Mouse (Mus musculus) stomach, embryonic 15.5 days (tissue): ENCODE measurements around the gene Spns2. TPM values are rescaled to one million over a fixed set of nuclear protein-coding genes. Genes with fewer than 3 reads are reported as not detected.

Experiments used
- ATAC-seq: fragments of 200-750 bp; cut with Nextera tagmentation; 2 replicates; pipeline ENCODE4 v1.8.0; 2017; ENCODE audit warnings: low read depth, moderate number of reproducible peaks, moderate TSS enrichment; ENCODE audit not compliant: insufficient read depth, low FRiP score
- H3K27ac ChIP-seq: fragments of 300-500 bp; sonication (generic); 2 replicates; pipeline ENCODE4 v1.5.1; 2015; ENCODE audit warnings: mild to moderate bottlenecking, inconsistent platforms
- H3K27me3 ChIP-seq: fragments of 300-500 bp; sonication (generic); replicated peaks from 2 replicates; pipeline ENCODE4 v1.6.1; 2015; ENCODE audit warnings: inconsistent platforms
- H3K36me3 ChIP-seq: fragments of 300-500 bp; sonication (generic); 2 replicates; pipeline ENCODE4 v1.6.1; 2015; ENCODE audit warnings: inconsistent platforms
- H3K4me1 ChIP-seq: fragments of 300-500 bp; sonication (generic); 2 replicates; pipeline ENCODE4 v1.6.1; 2015; ENCODE audit warnings: inconsistent platforms
- H3K4me2 ChIP-seq: fragments of 300-500 bp; sonication (generic); 2 replicates; pipeline ENCODE4 v1.6.1; 2015; ENCODE audit warnings: mild to moderate bottlenecking, inconsistent platforms
- H3K4me3 ChIP-seq: fragments of 300-500 bp; sonication (generic); replicated peaks from 2 replicates; pipeline ENCODE4 v1.5.1; 2015; ENCODE audit warnings: inconsistent platforms
- H3K9ac ChIP-seq: fragments of 300-500 bp; sonication (generic); 2 replicates; pipeline ENCODE4 v1.6.1; 2015; ENCODE audit warnings: inconsistent platforms
- H3K9me3 ChIP-seq: fragments of 300-500 bp; sonication (generic); 2 replicates; pipeline ENCODE4 v1.6.1; 2016; ENCODE audit warnings: inconsistent platforms
- WGBS: fragments of 180-500 bp; shearing (Covaris S2); methylation state at CpG from one replicate; pipeline ENCODE4 v1.1.7; 2015; 5-methylcytosine and 5-hydroxymethylcytosine counted together
- polyA plus RNA-seq: library from polyadenylated mRNA; unstranded; fragments of >200 nt; fragmentation: Nextera tagmentation; extraction: Ambion mirVana; gene quantifications from 2 replicates; pipeline ENCODE4 v1.2.1, GENCODE M21; 2015

Gene Spns2
- polyA plus RNA-seq, 1 experiment from 2014 or later, result 6.0 TPM

- WGBS, result 64% methylated on average over 3 of the region's 3 CpGs
Observed at GRCm38 (mm10) chr11:72519895-72520294, 30.2 kb upstream of the Spns2 start.

DNA sequence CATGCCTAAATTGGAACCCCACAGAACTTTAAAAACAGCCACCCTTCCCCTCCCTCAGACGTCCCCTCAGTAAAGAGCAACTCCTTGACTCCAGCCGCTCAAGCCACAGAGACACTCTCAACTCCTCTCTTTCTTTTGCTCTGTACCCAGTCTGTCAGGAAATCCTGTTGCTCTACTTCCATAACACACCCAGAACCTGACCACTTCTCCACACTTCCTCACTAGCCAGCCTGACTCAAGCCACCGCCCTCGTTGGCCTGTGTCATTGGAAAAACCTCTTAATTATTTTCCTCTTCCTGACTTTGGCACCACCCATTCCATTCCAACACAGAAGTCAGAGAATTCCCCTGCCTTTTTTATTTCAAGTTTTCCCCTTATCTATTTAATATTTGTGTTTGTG lies 29.5 kb upstream of the Spns2 start:
- no peaks in the 10 kb centered on the region for H3K27me3 ChIP-seq
- H3K36me3 ChIP-seq, result no peaks in the 10 kb centered on the region
- H3K4me2 ChIP-seq, result no peak overlapping the region
- H3K4me3 ChIP-seq, result no peak overlapping the region
- 0 out of 2 replicates have a peak, but pooled peaks cover 4% of the 10 kb centered on the region for H3K4me1 ChIP-seq
- H3K9ac ChIP-seq, result no peak overlapping the region
- H3K27ac ChIP-seq, result no peak overlapping the region
- ATAC-seq, result no peak
- 74% methylated on average over 4 of the region's 4 CpGs for WGBS
- no peaks in the 10 kb centered on the region for H3K9me3 ChIP-seq

More at GRCm38 (mm10) chr11:72519895-72520294, 30.2 kb upstream of the Spns2 start:
- ATAC-seq, result no peak
- 0 out of 2 replicates have a peak, but pooled peaks cover 4% of the 10 kb centered on the region for H3K4me1 ChIP-seq
- H3K27me3 ChIP-seq, result no peaks in the 10 kb centered on the region
- H3K4me2 ChIP-seq, result no peak overlapping the region
- no peak overlapping the region for H3K4me3 ChIP-seq
- H3K36me3 ChIP-seq, result no peaks in the 10 kb centered on the region
- H3K9ac ChIP-seq, result no peak overlapping the region
- H3K9me3 ChIP-seq, result no peaks in the 10 kb centered on the region
- no peak overlapping the region for H3K27ac ChIP-seq

DNA sequence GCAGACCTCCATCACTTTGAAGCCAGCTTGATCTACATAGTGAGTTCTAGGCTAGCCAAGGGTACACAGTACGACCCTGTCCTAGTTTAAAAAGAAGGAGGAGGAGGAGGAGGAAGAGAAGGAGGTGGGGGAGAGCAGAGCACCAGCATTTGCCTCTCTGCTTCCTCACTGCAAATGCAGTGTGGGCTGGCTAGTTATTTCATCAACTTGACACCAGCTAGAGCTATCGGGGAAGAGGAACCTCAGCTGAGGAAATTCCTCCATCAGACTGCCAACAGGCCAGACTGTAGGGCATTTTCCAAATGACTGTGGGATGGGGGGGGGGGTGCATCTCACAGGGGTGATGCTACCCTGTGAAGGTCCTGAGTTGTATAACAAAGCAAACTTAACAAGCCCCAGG lies 28.7 kb upstream of the Spns2 start:
- H3K9ac ChIP-seq, result no peak overlapping the region
- 51% methylated on average over 2 of the region's 2 CpGs for WGBS
- no peak for ATAC-seq
- H3K36me3 ChIP-seq, result no peaks in the 10 kb centered on the region
- H3K4me1 ChIP-seq, result 0 out of 2 replicates have a peak, but pooled peaks cover 4% of the 10 kb centered on the region
- H3K27me3 ChIP-seq, result no peaks in the 10 kb centered on the region
- H3K4me3 ChIP-seq, result no peak overlapping the region
- H3K4me2 ChIP-seq, result no peak overlapping the region
- H3K9me3 ChIP-seq, result no peaks in the 10 kb centered on the region
- H3K27ac ChIP-seq, result no peak overlapping the region

DNA sequence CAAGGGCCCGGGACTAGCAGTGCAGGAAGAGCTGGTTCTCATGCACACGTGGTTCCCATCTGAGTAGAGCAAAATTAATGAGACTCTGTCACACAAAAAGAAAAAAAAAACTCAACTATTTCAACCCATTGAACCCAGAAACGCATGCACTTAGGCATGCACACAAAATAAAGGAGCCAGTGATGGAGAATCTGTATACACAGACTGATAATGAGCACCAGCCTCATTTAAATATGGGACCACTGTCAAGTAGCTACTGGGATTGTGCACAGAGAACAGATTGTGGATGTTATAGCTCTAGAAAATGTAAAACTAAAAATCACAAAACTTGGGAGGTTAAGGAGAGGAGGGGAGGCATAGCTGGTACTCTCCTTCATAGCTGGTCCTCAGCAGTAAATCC lies 25.3 kb upstream of the Spns2 start:
- no peak overlapping the region for H3K27ac ChIP-seq
- H3K9ac ChIP-seq, result no peak overlapping the region
- H3K9me3 ChIP-seq, result no peaks in the 10 kb centered on the region
- H3K4me1 ChIP-seq, result no peaks in the 10 kb centered on the region
- no peak overlapping the region for H3K4me3 ChIP-seq
- H3K27me3 ChIP-seq, result no peaks in the 10 kb centered on the region
- no peak for ATAC-seq
- no peak overlapping the region for H3K4me2 ChIP-seq
- H3K36me3 ChIP-seq, result no peaks in the 10 kb centered on the region
- 54% methylated on average over 3 of the region's 3 CpGs for WGBS

DNA sequence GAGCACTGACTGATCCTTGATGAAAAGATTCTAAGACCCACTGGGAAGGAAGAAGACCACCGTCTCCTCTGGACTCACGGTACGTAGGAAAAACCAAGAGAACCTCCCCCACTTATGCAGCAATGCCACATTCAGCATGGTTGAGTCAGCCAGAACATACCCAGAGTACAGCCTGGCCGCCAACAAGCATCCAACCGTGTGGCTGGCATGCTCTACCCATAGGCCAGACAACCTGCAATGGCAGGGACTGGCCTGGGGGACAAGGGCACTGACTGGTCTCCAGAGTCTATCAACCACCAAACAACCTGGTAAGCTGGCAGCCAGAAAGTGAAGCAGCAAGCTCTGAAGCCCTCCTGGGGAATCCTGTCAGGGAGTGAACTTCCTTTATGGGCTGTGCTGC lies 18.9 kb upstream of the Spns2 start:
- Histone ChIP-seq H3K4me3 (no peak overlapping the region), H3K27me3 (no peaks in the 10 kb centered on the region), H3K4me2 (no peak overlapping the region), H3K9ac (no peak overlapping the region), H3K4me1 (no peaks in the 10 kb centered on the region; the same call in 1 of the 2 replicates), H3K9me3 (no peaks in the 10 kb centered on the region), H3K27ac (no peak overlapping the region), H3K36me3 (no peaks in the 10 kb centered on the region)
- no peak for ATAC-seq
- 86% methylated on average over 5 of the region's 5 CpGs for WGBS

DNA sequence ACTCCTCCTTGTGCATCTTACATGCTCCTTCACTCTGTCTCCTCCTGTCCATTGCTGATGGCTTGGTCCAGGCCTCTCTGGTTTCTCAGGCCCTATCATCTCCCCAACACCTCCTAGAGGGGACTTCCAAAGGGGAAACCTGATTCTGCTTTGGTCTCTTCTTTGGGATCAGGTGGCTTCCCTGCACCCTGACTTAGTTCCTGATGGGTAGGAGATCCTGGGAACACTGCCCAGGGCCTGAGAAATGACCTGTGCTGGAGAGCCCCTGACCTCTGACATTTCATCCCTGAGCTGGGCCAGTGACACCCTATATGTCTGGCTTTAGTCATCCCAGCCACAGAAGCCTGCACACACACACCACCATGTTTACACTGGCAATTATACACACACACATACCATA lies 17.9 kb upstream of the Spns2 start:
- H3K36me3 ChIP-seq, result no peaks in the 10 kb centered on the region
- no peak overlapping the region for H3K9ac ChIP-seq
- no peak overlapping the region for H3K27ac ChIP-seq
- peaks cover 3% of the 10 kb centered on the region; the same call in 1 of the 2 replicates for H3K4me1 ChIP-seq
- H3K27me3 ChIP-seq, result no peaks in the 10 kb centered on the region
- ATAC-seq, result no peak
- H3K4me2 ChIP-seq, result no peak overlapping the region
- no peaks in the 10 kb centered on the region for H3K9me3 ChIP-seq
- H3K4me3 ChIP-seq, result no peak overlapping the region

GRCm38 (mm10) chr11:72504016-72504797 lies 14.5 kb upstream of the Spns2 start:
- Histone ChIP-seq H3K4me2 (no peak overlapping the region), H3K9ac (no peak overlapping the region), H3K36me3 (no peaks in the 10 kb centered on the region), H3K4me1 (peaks cover 6% of the 10 kb centered on the region; the same call in 1 of the 2 replicates), H3K9me3 (no peaks in the 10 kb centered on the region), H3K4me3 (no peak overlapping the region), H3K27ac (0 out of 2 replicates have a peak overlapping the region, but pooled peaks have one; percentile 35), H3K27me3 (no peaks in the 10 kb centered on the region)
- peak; percentile 60 for ATAC-seq
- WGBS, result 57% methylated on average over 10 of the region's 10 CpGs

GRCm38 (mm10) chr11:72503501-72503921 lies 13.8 kb upstream of the Spns2 start:
- Histone ChIP-seq H3K4me3 (no peak overlapping the region), H3K9me3 (no peaks in the 10 kb centered on the region), H3K27me3 (no peaks in the 10 kb centered on the region), H3K36me3 (no peaks in the 10 kb centered on the region), H3K4me2 (no peak overlapping the region), H3K9ac (no peak overlapping the region), H3K27ac (no peak overlapping the region), H3K4me1 (peaks cover 6% of the 10 kb centered on the region; the same call in 1 of the 2 replicates)
- no peak for ATAC-seq
- 54% methylated on average over 5 of the region's 5 CpGs for WGBS

GRCm38 (mm10) chr11:72502236-72502635 lies 12.5 kb upstream of the Spns2 start:
- Histone ChIP-seq H3K36me3 (no peaks in the 10 kb centered on the region), H3K9me3 (no peaks in the 10 kb centered on the region), H3K4me2 (no peak overlapping the region), H3K9ac (no peak overlapping the region), H3K4me3 (no peak overlapping the region), H3K27ac (no peak overlapping the region), H3K27me3 (no peaks in the 10 kb centered on the region), H3K4me1 (peaks cover 6% of the 10 kb centered on the region; the same call in 1 of the 2 replicates)
- 35% methylated on average over 8 of the region's 8 CpGs for WGBS
- no peak for ATAC-seq

DNA sequence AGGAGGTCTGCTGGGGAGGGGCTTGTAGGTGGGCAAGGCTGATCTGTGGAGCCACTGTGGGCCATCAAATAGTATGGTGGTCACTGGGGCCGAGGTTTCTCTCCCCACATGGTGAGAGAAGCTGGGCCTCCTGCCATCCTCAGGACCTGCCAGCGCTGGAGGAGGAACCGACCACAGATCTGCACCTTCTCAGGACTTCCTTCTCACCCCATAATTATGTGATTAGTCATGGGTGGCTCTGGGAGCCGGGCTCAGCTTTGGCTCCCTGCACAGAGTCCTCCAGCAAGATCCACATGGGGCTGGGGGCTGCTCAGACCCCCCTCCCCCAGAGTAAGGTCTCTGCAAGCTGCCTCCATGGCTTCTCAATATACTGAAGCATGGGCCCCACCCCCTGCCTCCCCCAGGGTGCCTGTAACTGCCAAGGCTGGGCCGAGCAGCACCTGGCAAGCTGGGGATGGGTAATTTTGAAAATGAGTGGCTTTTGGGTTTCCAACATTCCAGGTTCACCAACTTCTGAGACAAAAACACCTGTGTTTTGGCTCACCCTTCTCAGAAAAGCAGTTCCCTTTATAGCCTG lies 11.8 kb upstream of the Spns2 start:
- Histone ChIP-seq H3K4me2 (no peak overlapping the region), H3K27me3 (no peaks in the 10 kb centered on the region), H3K27ac (no peak overlapping the region), H3K4me3 (no peak overlapping the region), H3K9me3 (no peaks in the 10 kb centered on the region), H3K4me1 (peaks cover 6% of the 10 kb centered on the region; the same call in 1 of the 2 replicates), H3K9ac (no peak overlapping the region), H3K36me3 (no peaks in the 10 kb centered on the region)
- 30% methylated on average over 5 of the region's 5 CpGs for WGBS
- no peak for ATAC-seq

DNA sequence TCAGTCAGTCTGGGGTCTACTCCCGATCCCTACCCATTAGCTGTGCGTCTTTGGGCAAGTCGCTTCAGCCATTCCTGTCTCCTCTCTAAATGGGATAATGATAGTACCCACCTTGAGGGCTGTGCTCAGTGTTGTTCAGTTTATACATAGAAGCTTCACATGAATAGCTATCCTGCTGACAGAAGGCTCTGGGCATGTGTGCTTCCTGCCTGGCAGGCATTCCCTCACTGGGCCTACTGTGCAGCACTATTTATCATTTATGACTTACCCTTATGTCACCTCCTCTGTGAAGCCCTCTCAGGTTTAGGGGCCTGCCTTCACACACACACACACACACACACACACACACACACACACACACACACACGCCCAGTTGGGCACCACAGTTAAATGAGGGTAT lies 10.4 kb upstream of the Spns2 start:
- H3K9me3 ChIP-seq, result no peaks in the 10 kb centered on the region
- no peak overlapping the region for H3K4me2 ChIP-seq
- no peaks in the 10 kb centered on the region for H3K27me3 ChIP-seq
- no peak overlapping the region for H3K9ac ChIP-seq
- no peaks in the 10 kb centered on the region for H3K36me3 ChIP-seq
- no peak overlapping the region for H3K4me3 ChIP-seq
- 93% methylated on average over 4 of the region's 4 CpGs for WGBS
- ATAC-seq, result no peak
- H3K27ac ChIP-seq, result no peak overlapping the region
- peaks cover 6% of the 10 kb centered on the region; the same call in 1 of the 2 replicates for H3K4me1 ChIP-seq

DNA sequence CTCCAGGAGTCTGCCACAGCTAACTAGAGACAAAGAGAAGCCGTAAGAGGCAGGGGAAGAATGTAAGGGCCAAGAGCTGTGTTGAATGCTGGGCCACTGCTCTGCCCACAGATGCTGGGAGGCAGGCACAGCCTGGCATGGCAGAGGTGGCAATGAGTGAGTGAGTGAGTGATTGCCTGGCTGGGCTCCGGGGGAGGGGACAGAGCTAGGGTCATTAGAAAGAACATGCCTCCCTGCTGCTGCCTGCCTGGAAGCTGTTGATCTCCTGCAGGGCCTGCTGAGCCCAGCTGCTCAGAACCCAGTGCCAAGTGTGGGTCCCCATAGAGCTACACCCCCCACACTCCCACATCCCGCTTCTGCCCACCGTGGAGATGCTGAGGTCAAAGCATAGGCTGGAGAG lies 7.7 kb upstream of the Spns2 start:
- no peak overlapping the region for H3K9ac ChIP-seq
- H3K9me3 ChIP-seq, result no peaks in the 10 kb centered on the region
- H3K36me3 ChIP-seq, result no peaks in the 10 kb centered on the region
- WGBS, result 26% methylated on average over 4 of the region's 4 CpGs
- no peaks in the 10 kb centered on the region for H3K27me3 ChIP-seq
- no peak overlapping the region for H3K4me2 ChIP-seq
- H3K27ac ChIP-seq, result no peak overlapping the region
- no peak overlapping the region for H3K4me3 ChIP-seq
- H3K4me1 ChIP-seq, result 0 out of 2 replicates have a peak, but pooled peaks cover 3% of the 10 kb centered on the region
- no peak for ATAC-seq
